Mouse (Mus musculus): ENCODE results near the gene Dpp6.
A peak's percentile ranks its signal among the peaks of the same experiment; 100 is the strongest.

Dpp6 gene

DNA sequence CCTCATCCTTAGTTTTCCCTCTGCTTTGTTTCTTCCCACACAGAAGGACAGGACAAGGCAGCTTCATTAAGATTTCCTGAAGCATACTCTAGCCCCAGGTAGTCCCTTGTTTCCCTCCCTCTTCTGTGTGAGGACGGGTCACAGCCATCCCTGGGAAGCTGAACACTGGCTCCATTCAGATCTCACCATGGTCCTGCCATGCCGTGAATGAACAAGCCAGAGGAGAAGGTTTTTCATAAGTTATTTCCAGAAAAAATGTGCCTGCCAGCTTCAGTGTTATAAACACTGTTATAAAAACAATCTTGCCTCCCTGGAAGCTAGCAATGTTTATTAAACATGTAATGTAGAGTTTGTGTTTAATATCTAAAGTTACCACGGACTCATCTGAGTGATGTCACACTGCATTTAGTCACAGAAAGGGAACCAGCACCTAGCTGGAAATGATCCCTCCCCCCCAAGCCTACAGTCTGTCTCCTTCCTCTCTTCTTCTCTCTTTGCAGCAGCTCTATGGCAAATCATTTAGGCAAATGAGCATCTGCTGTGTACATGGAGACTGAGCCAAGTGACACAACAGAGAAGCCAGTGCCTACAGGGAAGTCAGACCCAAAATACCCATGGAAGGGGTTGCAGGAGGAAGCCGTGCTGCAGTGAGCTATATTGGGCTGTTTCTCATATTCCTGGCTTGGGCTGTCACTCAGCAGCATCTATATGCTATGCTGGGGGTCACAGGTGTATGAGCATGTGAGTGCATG lies 128.3 kb downstream of the Dpp6 start:
- no peak for DNase-seq (ENCODE audit: low read depth, low spot score)

DNA sequence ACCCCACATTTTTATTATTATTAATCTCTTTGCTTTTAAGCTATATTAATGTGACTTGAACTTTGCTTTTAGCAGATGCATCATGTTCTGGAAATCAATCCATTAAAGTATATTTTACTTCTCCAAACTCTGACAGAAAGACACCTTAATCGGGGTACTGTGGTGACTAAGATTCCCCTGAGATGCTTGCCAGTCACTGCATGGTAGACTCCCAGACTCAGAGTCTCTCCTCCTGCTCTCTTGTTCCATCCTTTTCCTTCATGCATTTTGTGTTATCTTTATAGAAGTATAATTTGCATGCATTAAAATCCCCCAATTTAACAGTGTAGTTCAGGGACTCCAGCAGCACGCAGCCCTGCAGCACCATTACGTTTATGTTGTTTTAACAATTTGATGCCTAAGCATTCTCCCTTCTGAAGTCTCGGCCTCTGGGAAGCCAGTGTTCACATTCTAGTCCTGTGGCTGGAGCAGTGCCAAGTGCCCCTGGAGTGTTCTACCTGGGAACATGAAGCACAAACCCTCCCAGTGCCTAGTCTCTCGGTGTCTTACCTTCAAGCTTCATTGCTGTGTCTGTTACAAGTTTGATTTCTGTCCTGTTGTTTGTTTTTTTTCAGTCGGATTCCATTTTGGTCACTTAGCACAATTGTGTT lies 153.1 kb downstream of the Dpp6 start:
- DNase-seq (ENCODE audit: low read depth, low spot score), result no peak

DNA sequence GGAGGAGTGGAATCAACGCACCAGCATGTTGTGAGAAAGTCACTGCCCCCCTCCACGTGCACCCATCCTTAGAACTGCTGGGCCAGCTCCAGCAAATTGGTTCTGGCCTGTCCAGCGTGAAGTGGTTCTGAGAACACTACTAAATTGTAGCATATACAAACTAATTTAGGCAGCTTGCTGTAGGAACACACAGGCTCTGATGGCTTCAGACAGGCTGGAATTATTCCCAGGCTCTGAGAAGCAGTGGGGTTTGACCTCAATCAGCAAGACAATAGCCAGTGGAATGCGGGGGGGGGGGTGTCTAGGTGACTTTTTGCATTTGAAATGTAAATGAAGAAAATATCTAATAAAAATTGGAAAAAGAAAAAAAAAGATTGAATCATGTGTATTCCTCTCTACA lies 156.2 kb downstream of the Dpp6 start:
- DNase-seq (ENCODE audit: low read depth, low spot score), result no peak

DNA sequence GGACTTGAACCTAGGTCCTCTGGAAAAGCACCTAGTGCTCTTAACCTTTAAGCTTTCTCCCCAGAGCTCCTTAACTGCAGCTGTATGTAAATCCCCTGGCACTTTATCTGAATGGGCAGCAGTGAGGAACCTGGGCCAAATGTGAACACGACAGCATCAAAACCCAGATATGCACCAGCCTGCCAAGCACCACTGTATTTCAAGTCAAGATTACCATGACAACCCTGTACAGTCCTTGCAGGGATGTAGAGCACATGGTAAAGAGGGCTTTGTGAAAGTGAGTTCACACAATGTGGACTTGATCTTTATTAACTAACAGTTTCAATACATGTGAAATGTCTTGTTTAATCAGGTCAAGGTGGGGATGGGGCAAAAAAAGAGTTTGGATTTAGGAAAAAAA lies 162.3 kb downstream of the Dpp6 start:
- no peak for DNase-seq (ENCODE audit: low read depth, low spot score)

DNA sequence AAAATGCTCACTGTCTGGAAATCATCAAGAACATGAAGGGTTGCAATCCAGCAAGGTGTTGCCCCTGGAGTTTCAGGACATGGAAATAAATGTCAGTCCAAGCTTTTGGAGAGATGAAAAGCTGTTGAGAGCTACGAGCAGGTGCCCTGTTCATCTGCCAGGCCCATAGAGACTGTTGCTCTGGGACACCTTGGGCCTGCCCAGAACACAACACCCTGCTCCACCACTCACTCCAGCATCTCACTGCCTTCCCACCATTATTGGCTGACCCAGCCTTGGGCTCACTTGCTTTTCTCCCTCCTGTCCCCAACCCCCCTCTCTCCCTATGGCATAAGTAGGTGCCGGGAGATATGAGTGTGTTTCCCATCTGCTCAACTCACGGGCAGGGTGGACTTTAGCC lies 162.8 kb downstream of the Dpp6 start:
- DNase-seq (ENCODE audit: low read depth, low spot score), result no peak

DNA sequence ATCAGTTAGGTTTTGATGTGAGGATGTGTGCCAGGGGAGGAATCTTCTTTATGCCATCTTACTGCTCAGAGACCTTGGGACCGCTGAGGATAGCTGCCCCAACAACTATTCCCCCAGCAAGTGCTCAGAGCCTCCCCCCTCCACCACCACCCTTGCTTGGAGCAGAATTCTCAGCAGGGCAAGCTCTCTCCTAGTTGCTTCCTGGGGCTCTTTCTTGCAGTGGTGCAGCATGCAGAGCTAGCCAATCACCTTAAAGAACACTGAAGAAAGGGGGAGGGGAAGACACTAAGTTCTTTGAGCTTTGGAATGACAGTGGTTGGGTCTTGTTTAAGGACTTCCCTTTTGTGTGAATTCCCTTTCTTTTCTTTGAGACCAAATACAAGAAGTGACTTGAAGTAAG lies 168.1 kb downstream of the Dpp6 start:
- no peak for DNase-seq (ENCODE audit: low read depth, low spot score)

DNA sequence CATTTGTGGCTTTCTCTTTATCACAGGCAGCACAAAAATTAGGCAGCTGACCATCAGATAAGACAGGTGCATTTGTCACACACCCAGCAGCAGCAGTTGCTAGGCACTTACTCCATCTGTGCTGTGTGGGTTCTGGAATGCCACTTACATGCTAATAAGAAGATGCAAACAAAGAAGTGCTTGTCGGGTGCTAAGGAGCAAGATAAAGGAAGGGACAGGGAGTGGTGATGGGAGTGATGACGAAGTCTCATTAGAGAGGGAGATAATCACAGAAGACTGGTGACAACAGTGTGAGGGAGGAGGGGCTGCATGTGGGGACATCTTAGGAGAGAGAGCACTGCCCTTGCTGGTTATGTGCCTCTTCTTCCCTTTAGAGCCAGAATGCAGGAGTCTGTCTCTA lies 174.6 kb downstream of the Dpp6 start:
- DNase-seq (ENCODE audit: low read depth, low spot score), result no peak

DNA sequence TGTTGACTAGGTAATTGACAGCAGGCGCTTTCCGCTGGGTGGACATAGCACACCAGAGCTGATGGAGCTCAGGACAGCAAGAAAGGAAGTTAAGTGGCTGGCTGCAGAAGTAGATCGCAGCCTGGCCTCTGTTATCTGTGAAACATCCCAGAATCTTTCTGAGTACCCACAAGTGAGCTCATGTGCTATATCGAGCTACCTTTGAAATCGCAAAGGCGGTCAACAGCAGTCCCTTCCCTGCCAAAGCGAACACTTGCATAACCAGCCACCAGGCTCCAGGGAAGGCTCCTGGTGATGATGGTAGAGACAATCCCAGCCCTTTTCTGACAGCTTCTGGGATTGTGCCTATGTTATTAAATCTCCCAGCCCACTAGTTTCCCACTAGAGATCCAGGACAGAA lies 186.5 kb downstream of the Dpp6 start:
- no peak for DNase-seq (ENCODE audit: low read depth, low spot score)

DNA sequence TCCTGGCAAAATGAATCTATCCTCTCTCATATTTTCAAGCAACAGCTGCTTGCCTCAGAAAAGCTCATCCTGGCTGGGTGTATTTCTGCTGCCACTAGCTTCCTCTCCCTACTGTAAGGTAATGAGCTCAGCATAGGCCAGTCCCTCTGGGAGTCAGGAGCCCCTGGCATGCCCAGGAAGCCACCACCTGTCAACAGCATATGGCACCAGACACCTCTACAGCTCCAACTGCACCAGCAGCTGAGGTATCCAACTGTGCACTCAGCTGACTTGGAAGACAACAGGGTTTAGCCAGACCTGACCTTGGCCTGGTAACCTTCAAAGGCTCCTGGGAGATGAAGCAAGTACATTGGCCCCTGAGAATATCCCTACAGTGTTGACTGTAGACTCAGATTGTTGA lies 192.2 kb downstream of the Dpp6 start:
- no peak for DNase-seq (ENCODE audit: low read depth, low spot score)

DNA sequence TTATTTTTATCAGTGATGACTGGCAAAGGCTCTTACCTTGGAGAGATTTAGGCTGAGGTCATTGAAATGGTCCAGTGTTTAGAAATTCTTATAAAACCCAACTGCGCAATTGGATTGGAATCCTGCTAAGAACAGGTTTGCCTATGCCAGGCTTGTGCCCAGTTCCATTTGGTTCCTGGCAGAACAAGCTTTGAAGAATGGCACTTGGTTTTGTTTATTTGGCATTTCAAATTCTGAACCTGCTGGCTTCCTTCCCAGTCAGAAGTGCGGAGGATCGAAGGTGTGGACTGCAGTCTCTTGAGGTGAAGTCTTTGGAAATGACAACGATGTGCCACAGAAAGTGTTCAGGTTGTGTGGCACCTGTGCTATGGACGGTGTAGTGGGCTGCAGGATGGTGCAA lies 193.6 kb downstream of the Dpp6 start:
- DNase-seq (ENCODE audit: low read depth, low spot score), result no peak

DNA sequence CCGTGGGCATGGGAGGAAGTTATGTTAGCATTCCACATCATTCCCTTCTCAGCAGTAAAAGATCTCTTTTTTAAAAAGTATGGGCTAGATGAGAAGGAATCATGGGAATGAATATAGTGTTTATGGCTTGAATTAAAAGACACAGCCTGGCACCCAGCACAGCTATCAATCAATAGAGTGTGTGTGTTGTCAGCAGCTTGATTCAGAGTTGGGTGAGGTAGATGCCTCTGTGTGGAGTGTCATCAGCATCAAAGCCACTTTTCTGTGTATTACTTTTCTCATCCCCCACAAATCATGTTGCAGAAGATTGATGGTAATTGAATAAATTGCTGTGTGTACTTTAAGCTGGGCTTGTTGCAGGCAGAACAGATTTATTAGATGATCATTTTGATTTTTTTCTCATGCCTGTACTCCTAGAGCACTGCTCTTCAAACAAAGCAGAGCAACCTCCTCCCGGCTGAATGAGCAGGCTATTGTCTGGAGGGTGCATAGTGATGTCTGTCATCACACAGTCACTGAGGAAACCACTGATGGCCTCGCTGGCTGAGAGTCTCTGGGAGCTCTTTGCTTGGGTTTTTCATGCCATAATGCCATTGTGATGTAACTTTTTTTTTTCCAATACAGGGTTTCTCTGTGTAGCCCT lies 201.4 kb downstream of the Dpp6 start:
- DNase-seq (ENCODE audit: low read depth, low spot score), result no peak

DNA sequence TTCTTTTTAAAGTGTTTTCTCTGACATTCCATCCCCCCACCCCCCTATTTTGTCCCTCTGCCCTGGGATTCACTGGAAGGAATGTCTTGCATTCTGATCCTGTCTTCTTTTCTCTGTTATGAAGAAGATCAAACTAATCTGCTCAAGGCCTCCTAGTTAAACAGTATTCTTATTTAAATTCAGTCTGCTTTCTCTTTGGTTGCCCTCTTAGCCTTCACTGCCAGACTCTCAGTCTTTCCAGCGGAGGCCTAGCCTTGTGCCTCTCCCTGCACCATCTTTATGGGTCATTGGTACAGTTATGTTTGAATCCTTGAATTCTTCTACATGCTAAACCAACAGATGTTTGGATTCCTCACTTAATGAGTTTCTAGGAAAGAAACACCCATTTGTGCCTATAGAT lies 211.6 kb downstream of the Dpp6 start:
- DNase-seq (ENCODE audit: low read depth, low spot score), result no peak

DNA sequence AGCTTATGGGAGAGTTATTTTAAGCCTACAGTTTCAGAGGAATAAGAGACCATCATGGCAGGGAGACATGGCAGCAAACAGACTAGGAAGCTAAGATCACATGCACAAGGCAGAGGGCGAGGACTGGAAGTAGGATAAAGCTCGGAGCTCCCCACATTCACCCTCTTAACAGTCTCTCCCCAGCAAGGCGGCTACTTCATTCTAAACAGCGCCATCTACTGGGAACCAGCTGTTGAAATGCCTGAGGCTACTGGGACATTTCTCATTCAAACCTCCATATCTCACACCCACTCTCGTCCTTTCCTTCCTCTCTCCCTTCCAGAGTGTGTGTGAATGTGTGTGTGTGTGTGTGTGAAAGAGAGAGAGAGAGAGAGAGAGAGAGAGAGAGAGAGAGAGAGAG lies 212.8 kb downstream of the Dpp6 start:
- no peak for DNase-seq (ENCODE audit: low read depth, low spot score)

DNA sequence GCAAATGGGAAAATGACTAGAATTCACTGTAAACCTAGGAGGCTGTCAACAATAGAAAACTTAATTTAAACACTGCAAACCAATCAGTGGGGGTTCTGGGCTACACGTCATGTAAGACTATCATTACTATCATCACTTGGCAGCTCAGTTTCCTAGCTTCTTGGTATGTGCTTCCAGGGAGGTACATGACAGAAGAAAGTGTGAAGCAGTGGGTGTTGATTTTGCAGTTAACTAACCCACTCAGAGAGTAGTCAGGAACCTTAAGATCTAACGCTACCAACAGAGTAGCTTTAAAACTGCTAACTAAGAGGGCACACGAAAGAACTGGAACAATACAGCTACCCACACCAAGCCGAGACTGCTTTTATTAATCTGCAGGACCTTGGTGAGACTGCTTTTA lies 217.9 kb downstream of the Dpp6 start:
- no peak for DNase-seq (ENCODE audit: low read depth, low spot score)

DNA sequence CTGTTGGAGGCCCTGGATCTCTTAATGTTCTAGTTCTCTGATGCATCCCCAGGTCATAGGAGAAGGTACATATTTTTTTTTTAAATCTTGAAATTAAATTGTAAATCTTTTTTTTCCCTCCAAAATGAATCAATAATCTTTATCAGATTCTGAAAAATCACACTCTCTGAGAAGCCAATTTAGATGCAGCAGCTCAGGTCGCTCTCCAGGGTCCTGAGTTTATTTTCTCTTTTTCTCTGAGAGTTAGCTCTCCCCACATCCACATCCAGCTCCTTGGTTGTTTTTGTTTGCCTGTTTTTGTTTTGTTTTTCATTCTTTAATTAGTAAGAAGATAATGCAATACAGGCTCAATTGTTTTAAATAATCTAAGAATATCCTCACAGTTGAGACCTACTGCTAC lies 218.3 kb downstream of the Dpp6 start:
- DNase-seq (ENCODE audit: low read depth, low spot score), result no peak

DNA sequence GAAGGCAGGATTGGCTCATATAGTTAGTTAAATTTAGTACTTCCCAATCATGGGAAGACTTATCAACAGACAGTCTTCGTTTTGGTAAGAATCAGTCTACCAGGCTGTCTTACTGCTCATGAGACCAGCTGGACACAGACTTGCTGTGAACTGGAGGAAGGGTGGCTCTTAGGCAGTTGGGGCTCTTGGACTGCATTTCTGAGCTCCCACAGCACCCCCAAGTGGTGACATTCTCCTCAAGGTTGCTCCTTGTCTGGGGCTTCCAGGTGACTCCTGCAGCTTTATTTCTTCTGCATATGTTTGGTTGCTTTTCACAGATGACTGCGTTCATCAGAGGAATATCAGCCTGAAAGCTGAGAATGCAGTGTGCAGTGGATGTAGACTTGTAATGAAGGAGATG lies 218.9 kb downstream of the Dpp6 start:
- DNase-seq (ENCODE audit: low read depth, low spot score), result no peak

DNA sequence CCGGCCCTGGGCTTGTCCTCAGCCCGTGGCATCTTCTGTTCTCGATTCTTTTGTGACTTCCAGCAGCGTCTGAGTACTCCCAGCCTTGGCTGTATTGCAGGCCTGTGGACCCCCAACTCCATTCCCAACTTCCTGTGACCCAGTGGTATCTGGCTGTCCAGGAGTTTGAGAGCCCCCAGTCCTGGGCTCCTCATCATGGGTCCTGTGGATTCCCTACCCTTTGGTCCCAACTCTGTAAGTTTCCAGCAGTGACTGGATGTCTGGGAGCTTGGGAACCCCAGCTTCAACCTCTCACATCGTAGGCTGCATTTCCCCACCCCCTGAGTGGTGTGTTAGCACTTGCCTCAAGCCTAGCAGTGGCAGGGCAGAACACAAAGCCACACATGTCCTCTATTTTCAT lies 220.8 kb downstream of the Dpp6 start:
- DNase-seq (ENCODE audit: low read depth, low spot score), result no peak

DNA sequence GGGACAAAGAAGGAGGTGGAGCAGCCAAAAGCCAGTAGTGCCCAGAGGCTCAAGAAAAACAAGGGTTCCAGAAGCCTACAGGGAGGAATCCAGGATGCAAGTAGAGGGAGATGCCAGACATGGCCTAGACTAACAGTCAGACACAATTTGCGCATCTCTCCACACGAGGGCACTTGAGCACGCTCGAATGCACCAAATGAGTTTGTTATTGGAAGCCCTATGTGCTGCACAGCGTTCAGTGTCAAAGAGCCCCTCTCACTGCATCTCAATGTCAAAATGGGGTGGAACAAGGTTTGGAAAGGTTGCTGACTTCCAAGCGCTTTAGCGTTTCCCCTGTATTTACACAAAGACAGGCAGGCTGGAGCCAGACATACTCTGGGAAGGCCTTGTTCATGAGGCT lies 231.2 kb downstream of the Dpp6 start:
- DNase-seq (ENCODE audit: low read depth, low spot score), result peak; percentile 24

DNA sequence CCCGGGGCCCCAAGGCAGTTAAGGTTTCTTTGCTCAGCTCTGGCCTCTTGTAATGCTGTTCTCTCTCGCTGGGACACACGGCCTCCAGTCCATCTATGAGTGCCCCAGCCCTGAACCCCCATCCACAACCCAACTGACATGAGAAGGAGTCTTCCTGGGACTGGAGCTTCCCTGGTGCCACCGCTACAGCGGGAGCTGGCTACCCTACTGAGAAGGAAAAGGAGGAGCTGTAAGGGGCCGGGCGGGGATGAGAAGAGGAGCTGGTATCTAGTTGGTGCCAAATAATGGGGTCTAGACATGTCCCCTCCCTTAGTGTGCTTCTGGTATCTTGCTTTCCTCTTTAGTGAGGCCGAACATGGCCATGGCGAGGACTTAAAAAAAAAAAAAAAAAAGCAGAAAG lies 231.9 kb downstream of the Dpp6 start:
- no peak for DNase-seq (ENCODE audit: low read depth, low spot score)

DNA sequence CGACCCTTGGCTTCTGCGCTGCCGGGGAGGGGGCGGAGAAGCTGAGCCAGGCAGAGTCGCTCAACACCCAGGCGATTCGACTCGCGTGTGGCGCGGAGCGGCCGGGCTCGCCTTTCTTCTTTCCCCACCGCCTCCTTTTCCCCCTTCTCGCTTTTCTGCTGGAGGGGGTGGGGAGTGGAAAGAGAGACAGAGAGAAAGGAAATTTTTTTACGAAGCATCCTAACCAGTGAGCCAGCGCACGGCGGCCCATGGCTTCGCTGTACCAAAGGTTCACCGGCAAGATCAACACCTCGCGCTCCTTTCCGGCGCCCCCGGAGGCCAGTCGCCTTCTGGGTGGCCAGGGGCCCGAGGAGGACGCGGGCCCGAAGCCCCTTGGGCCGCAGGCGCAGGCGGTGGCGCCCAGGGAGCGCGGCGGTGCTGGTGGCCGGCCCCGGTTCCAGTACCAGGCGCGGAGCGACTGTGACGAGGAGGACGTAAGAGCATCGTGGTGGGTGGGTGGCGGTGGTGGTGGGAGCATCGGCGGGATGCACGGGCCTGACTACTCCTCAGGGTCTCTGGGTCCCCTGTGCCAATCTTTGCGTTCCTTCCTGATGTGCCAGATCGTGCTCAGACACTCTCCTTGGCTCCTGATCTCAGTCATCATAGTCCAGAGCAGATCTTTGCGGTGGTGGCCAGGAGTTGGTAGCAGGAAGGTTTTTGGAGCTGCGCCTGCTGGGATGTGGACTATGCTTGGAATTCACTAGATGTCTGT lies 232.5 kb downstream of the Dpp6 start:
- no peak for DNase-seq (ENCODE audit: low read depth, low spot score)

DNA sequence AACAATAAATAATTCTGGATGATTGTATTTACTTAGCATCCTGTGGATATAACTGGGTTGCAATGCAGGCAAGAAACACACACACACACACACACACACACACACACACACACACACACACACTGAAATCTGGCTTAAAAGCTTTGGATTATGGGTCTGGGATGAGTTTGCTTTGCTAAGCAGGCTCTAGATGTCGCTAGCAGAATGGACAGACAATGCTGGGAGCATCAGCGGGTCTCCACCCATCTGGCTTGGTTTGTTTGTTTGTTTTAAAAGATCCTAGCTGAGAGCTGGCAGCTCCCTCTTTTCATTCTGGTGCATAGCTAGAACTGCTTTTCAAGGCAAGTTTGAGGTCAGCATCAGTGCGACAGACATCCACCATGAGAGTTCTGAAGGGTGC lies 234.2 kb downstream of the Dpp6 start:
- peak; percentile 48 for DNase-seq (ENCODE audit: low read depth, low spot score)

DNA sequence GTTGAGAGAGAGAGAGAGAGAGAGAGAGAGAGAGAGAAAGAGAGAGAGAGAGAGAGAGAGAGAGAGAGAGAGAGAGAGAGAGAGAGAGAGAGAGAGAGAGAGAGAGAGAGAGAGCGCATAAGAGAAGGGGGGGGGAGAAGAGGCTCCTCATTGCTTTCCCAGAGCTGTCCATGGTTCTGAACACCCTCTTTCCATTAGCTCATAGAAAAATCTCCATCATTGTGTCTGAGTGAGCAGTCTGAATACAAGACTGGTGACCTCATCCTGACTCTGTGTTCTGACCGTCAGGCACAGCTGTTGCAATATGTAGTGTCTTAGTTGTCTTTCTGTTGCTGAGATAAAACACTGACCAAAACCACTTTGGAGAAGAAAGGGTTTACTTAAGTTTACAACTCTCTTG lies 235.4 kb downstream of the Dpp6 start:
- DNase-seq (ENCODE audit: low read depth, low spot score), result no peak

DNA sequence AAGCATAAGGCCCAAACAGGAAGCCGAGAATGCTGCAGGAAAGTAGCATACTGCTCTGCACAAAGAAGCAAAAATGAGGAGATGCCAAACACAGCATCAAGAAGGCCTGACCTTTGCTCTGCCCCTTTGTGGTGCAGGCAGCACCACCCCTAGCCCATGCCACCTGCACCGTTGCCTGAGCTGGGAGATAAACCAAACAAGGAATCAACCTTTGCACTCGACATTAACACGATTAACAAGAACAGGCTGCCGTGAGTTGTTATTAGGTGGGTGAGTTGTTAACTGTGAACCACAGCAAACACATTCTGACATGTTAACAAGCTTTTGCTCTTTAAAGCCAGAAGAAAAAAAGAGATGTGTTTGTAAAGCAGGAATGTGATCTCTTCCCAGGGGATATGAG lies 239.4 kb downstream of the Dpp6 start:
- no peak for DNase-seq (ENCODE audit: low read depth, low spot score)
